16 mouse cellular contexts compared by ENCODE assay signal in genomic region chr19:47754931-47755330, GRCm38 (mm10). TPM values are rescaled to one million over a fixed set of nuclear protein-coding genes. Genes with fewer than 3 reads are reported as not detected.
DNase-seq lines count a peak whose midpoint lies in the region; ATAC-seq lines count a peak whose summit lies in the region.
"Had no signal": no experiment of that assay in that cellular context is flagged by ENCODE, and none has a peak within 500 bp of the region (broad histone marks: within the 10 kb centered on the region; RNA-seq: fewer than 3 reads in every experiment).

No protein-coding gene starts in this region.

- 83% methylated on average over 9 of the region's 9 CpGs for WGBS in heart, embryonic 12.5 days

- DNase-seq in heart, adult 18-20 months, result peak; percentile 15 to 51
- DNase-seq in lung, postnatal 36 days, result peak; percentile 21
- DNase-seq in lung, postnatal 4 days, result no peak
- peak; percentile 7 for DNase-seq in fibroblast of lung, adult 2 months (ENCODE audit: low read depth)
- peak; percentile 9 for DNase-seq in splenic B cell, adult 2 months (ENCODE audit: low read depth, low spot score)
- no peak for DNase-seq in left cerebral cortex, adult 18-20 months (ENCODE audit: low spot score in 2 of 2)
- no peak for DNase-seq in right cerebral cortex, postnatal 14 days
- DNase-seq: cerebellum, adult 11 months; layer of hippocampus, adult 9-11 months had no signal

- no peaks in the 10 kb centered on the region for H3K4me1 ChIP-seq in heart, embryonic 12.5 days (replicated peaks)
- H3K4me1 ChIP-seq: embryonic facial prominence, embryonic 13.5 days had no signal

- no peak overlapping the region for H3K9ac ChIP-seq in heart, embryonic 12.5 days
- H3K9ac ChIP-seq: embryonic facial prominence, embryonic 13.5 days; forebrain, embryonic 13.5 days; lung, embryonic 14.5 days; midbrain, embryonic 12.5 days had no signal

- no peak overlapping the region for H3K4me2 ChIP-seq in heart, embryonic 12.5 days
- H3K4me2 ChIP-seq: forebrain, embryonic 13.5 days; midbrain, embryonic 12.5 days had no signal

- no peaks in the 10 kb centered on the region for H3K9me3 ChIP-seq in heart, embryonic 12.5 days (replicated peaks)
- H3K9me3 ChIP-seq: forebrain, embryonic 13.5 days; hindbrain, embryonic 10.5 days; midbrain, embryonic 12.5 days had no signal

- no peak for ATAC-seq in heart, embryonic 12.5 days (ENCODE audit: insufficient number of reproducible peaks, low FRiP score)
- ATAC-seq: forebrain, embryonic 13.5 days had no signal

- no peak overlapping the region for H3K27ac ChIP-seq in heart, embryonic 12.5 days (ENCODE audit: poor library complexity, severe bottlenecking)
- H3K27ac ChIP-seq: embryonic facial prominence, embryonic 13.5 days; forebrain, embryonic 13.5 days; hindbrain, embryonic 10.5 days; midbrain, embryonic 12.5 days had no signal

- no peak overlapping the region for H3K4me3 ChIP-seq in heart, embryonic 12.5 days
- H3K4me3 ChIP-seq: embryonic facial prominence, embryonic 13.5 days; forebrain, embryonic 13.5 days; hindbrain, embryonic 10.5 days; midbrain, embryonic 12.5 days; myocyte had no signal

- H3K36me3 ChIP-seq in heart, embryonic 12.5 days, result no peaks in the 10 kb centered on the region
- no peaks in the 10 kb centered on the region for H3K36me3 ChIP-seq in splenic B cell, adult 2 months (ENCODE audit: control insufficient read depth, insufficient read depth, low read length, poor library complexity, severe bottlenecking)
- H3K36me3 ChIP-seq: embryonic facial prominence, embryonic 13.5 days; hindbrain, embryonic 10.5 days; midbrain, embryonic 12.5 days had no signal

- H3K27me3 ChIP-seq in heart, embryonic 12.5 days (replicated peaks), result no peaks in the 10 kb centered on the region
- no peaks in the 10 kb centered on the region for H3K27me3 ChIP-seq in splenic B cell, adult 2 months (ENCODE audit: control insufficient read depth, insufficient read depth, low read length, poor library complexity, severe bottlenecking)
- H3K27me3 ChIP-seq: embryonic facial prominence, embryonic 13.5 days; forebrain, embryonic 13.5 days; midbrain, embryonic 12.5 days had no signal

RNA-seq across cellular contexts. Expression of gene Sfr1, which starts 23.4 kb away (rescaled TPM):
- total RNA-seq in heart, adult 18-20 months (2021), result 10 to 100 TPM; 66.0 to 71.0 TPM
- polyA plus RNA-seq in heart, embryonic 12.5 days (2016; fragmentation: Nextera tagmentation; extraction: Ambion mirVana), result 258 and 263 TPM in 2 replicates
- total RNA-seq in left cerebral cortex, adult 18-20 months (2021), result 10 to 100 TPM; 89.3 to 91.6 TPM

Comparison
In these comparisons a context has a peak if more than half of its experiments do, and no peak if none do; other contexts are left out.
1. DNase-seq: peak in heart, adult 18-20 months (2 of 2), lung, postnatal 36 days (single experiment), fibroblast of lung, adult 2 months (single experiment) and splenic B cell, adult 2 months (single experiment); none in lung, postnatal 4 days (0 of 2), left cerebral cortex, adult 18-20 months (0 of 2) and right cerebral cortex, postnatal 14 days (single experiment).